Mouse (Mus musculus) ES-E14 (cell line): ENCODE measurements at regions not wholly inside any gene's neighbourhood (a gene's known extent, or its start where the extent isn't known, plus 50 kb on each side); places are given as distances from the start of the nearest gene placed in this dataset.

Experiments used
- DNase-seq: peaks from one replicate; pipeline ENCODE4 v3.0.0-alpha.2; 2013; ENCODE audit warnings: low read depth, low spot score
- H3K27ac ChIP-seq: 2 replicates; pipeline ENCODE4 v1.5.1; 2012; ENCODE audit warnings: low read depth, mild to moderate bottlenecking, low read length, moderate library complexity, mixed read lengths; ENCODE audit not compliant: poor library complexity, insufficient read depth, severe bottlenecking
- H3K36me3 ChIP-seq: 2 replicates; pipeline ENCODE4 v1.6.1; 2012; ENCODE audit warnings: mild to moderate bottlenecking, low read length, moderate library complexity, mixed read lengths; ENCODE audit not compliant: control insufficient read depth, poor library complexity, insufficient read depth, severe bottlenecking
- H3K4me1 ChIP-seq, 2 experiments: fragments of 150-350 bp in 1 of 2; sonication (generic) in 1 of 2; 2 replicates each; pipeline ENCODE4 v1.6.1; 2012; ENCODE audit warnings: low read length in 2 of 2, mild to moderate bottlenecking in 1 of 2, mixed read lengths in 1 of 2; ENCODE audit not compliant: control insufficient read depth in 2 of 2, insufficient read depth in 2 of 2, poor library complexity in 1 of 2
- H3K4me3 ChIP-seq, 2 experiments: fragments of 150-350 bp in 1 of 2; sonication (generic) in 1 of 2; 2 replicates each; pipeline ENCODE4 v1.5.1; 2012; ENCODE audit warnings: low read length in 2 of 2, low read depth in 1 of 2, mild to moderate bottlenecking in 1 of 2, mixed read lengths in 1 of 2; ENCODE audit not compliant: insufficient read depth in 1 of 2, poor library complexity in 1 of 2, severe bottlenecking in 1 of 2
- H3K9ac ChIP-seq: 2 replicates; pipeline ENCODE4 v1.6.1; 2012; ENCODE audit warnings: low read depth, mild to moderate bottlenecking, low read length, mixed read lengths; ENCODE audit not compliant: poor library complexity, insufficient read depth, severe bottlenecking
- H3K9me3 ChIP-seq: fragments of 150-350 bp; sonication (generic); 2 replicates; pipeline ENCODE4 v1.6.1; 2012; ENCODE audit warnings: low read depth, mild to moderate bottlenecking, low read length; ENCODE audit not compliant: control insufficient read depth, insufficient read depth
- CHD2 ChIP-seq: IDR thresholded peaks from 2 replicates; pipeline ENCODE4 v1.6.1; 2014; ENCODE audit warnings: mild to moderate bottlenecking, low read depth, low read length, inconsistent platforms
- HCFC1 ChIP-seq: IDR thresholded peaks from 2 replicates; pipeline ENCODE4 v1.6.1; 2012; ENCODE audit warnings: low read length, inconsistent platforms, borderline replicate concordance; ENCODE audit not compliant: insufficient read depth
- MAFK ChIP-seq: IDR thresholded peaks from 2 replicates; pipeline ENCODE4 v1.6.1; 2014; ENCODE audit warnings: mild to moderate bottlenecking, low read depth, low read length, inconsistent platforms; ENCODE audit not compliant: insufficient read depth
- ZC3H11A ChIP-seq: IDR thresholded peaks from 2 replicates; pipeline ENCODE4 v1.6.1; 2012; ENCODE audit warnings: low read depth, mild to moderate bottlenecking, inconsistent platforms, low read length, borderline replicate concordance
- ZNF384 ChIP-seq: IDR thresholded peaks from 2 replicates; pipeline ENCODE4 v1.6.1; 2012; ENCODE audit warnings: low read depth, low read length, inconsistent platforms
- in situ Hi-C, 2 experiments: fragments of 600-800 bp; cut with MboI; formaldehyde crosslinking; loops; one replicate each; pipeline ENCODE4 v1.15.1; 2025; ENCODE audit warnings: low sequenced_read_pairs in 2 of 2, inconsistent platforms in 1 of 2; ENCODE audit not compliant: unreplicated experiment in 2 of 2

GRCm38 (mm10) chr5:148758786-148759185 is 170.3 kb downstream of the Katnal1 start:
- Histone ChIP-seq H3K27ac (no peak overlapping the region), H3K4me3 (no peak overlapping the region), H3K36me3 (no peaks in the 10 kb centered on the region), H3K9ac (no peak overlapping the region), H3K9me3 (no peaks in the 10 kb centered on the region), H3K4me1 (peaks cover 0 to 9% of the 10 kb centered on the region in 2 experiments; a peak in 1 of 4 replicates)
- TF ChIP-seq HCFC1 (no peak), MAFK (no peak), ZNF384 (no peak), CHD2 (no peak)
- in situ Hi-C loops: no loop called here
- DNase-seq: no peak

- Histone ChIP-seq H3K36me3 (no peaks in the 10 kb centered on the region), H3K27ac (no peak overlapping the region), H3K4me3 (no peak overlapping the region), H3K4me1 (peaks cover 0 to 9% of the 10 kb centered on the region in 2 experiments; a peak in 1 of 4 replicates), H3K9ac (no peak overlapping the region), H3K9me3 (no peaks in the 10 kb centered on the region)
- DNase-seq: no peak
- in situ Hi-C loops: no loop called here
- TF ChIP-seq ZC3H11A (no peak), MAFK (no peak), ZNF384 (no peak), CHD2 (no peak), HCFC1 (no peak)
Measured at GRCm38 (mm10) chr5:148757715-148758114, 171.4 kb downstream of the Katnal1 start.

GRCm38 (mm10) chr5:148757236-148757635 is 171.9 kb downstream of the Katnal1 start:
- in situ Hi-C loops: no loop called here

GRCm38 (mm10) chr5:148756246-148756930 is 172.7 kb downstream of the Katnal1 start:
- TF ChIP-seq CHD2: no peak
- no peak for TF ChIP-seq HCFC1
- TF ChIP-seq ZC3H11A: peak; percentile 33; the same call in 1 of the 2 replicates
- TF ChIP-seq ZNF384: no peak
- no peak for TF ChIP-seq MAFK
- H3K36me3 ChIP-seq: no peaks in the 10 kb centered on the region
- no peak overlapping the region for H3K27ac ChIP-seq
- no peak overlapping the region for H3K4me3 ChIP-seq
- no peak for DNase-seq
- in situ Hi-C loops: no loop called here
- no peaks in the 10 kb centered on the region for H3K9me3 ChIP-seq
- peaks cover 0 to 9% of the 10 kb centered on the region in 2 experiments; a peak in 1 of 4 replicates for H3K4me1 ChIP-seq
- H3K9ac ChIP-seq: no peak overlapping the region

More at GRCm38 (mm10) chr5:148757236-148757635, 171.9 kb downstream of the Katnal1 start:
- Histone ChIP-seq H3K9me3 (no peaks in the 10 kb centered on the region), H3K9ac (no peak overlapping the region), H3K36me3 (no peaks in the 10 kb centered on the region), H3K27ac (no peak overlapping the region; the same call in 1 of the 2 replicates), H3K4me3 (no peak overlapping the region), H3K4me1 (peaks cover 0 to 9% of the 10 kb centered on the region in 2 experiments; a peak in 1 of 4 replicates)
- TF ChIP-seq CHD2: no peak
- TF ChIP-seq HCFC1: no peak
- TF ChIP-seq ZNF384: no peak
- no peak for TF ChIP-seq ZC3H11A
- TF ChIP-seq MAFK: no peak
- no peak for DNase-seq

GRCm38 (mm10) chr5:148755807-148756206 is 173.3 kb downstream of the Katnal1 start:
- TF ChIP-seq MAFK: no peak
- no peak for TF ChIP-seq ZNF384
- TF ChIP-seq HCFC1: no peak
- no peak for TF ChIP-seq CHD2
- no peak for TF ChIP-seq ZC3H11A
- H3K9me3 ChIP-seq: no peaks in the 10 kb centered on the region
- no peaks in the 10 kb centered on the region for H3K36me3 ChIP-seq
- H3K4me3 ChIP-seq: no peak overlapping the region
- peaks cover 0 to 8% of the 10 kb centered on the region in 2 experiments; a peak in 1 of 4 replicates for H3K4me1 ChIP-seq
- H3K9ac ChIP-seq: no peak overlapping the region
- H3K27ac ChIP-seq: no peak overlapping the region
- DNase-seq: no peak
- in situ Hi-C loops: no loop called here
